Mouse (Mus musculus): Measurements from ENCODE around the gene Runx1.

The Runx1 gene

DNA sequence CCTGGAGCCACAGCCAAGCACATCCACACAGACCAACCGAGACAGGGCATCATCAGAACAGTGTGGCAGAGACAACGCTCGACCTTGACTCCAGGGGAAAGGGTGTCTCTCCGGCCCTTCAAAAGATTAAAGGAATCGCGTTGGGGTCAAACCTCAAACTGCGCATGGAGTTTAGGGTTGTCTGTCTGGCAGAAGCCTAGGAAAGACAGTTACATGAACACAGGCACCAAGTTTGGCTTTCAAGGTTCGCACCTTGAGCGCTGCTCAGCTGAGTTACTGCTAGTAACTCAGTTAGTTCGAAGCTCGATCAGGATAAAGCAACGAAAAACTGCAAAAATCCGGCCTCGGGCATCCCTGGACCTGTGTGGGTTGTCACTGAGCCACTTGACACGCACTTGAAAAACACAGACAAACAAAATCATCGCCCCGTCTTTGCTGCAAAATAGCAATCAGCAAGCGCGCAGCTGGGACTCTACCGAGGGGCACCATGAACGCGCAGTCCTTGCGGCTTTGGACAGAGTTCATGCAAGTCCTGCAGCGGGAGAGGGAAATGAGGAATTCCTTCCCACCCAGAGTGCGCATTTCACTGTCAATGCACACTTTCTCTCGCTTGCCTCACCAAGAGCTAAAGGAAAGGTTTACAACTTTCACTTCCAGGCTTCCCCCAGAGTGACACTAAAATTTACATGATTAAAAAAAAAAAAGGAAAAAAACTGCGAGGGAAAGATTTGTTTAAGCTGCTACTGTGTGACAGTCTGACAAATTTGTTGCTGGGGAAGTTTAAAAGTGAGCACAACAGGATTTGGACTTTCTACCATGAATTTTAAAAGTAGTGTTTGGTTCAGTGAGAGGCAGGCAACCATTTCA, 126.2 kb downstream of the Runx1 start:
- DNase-seq (ENCODE audit: low spot score in 2 of 2): no peak

DNA sequence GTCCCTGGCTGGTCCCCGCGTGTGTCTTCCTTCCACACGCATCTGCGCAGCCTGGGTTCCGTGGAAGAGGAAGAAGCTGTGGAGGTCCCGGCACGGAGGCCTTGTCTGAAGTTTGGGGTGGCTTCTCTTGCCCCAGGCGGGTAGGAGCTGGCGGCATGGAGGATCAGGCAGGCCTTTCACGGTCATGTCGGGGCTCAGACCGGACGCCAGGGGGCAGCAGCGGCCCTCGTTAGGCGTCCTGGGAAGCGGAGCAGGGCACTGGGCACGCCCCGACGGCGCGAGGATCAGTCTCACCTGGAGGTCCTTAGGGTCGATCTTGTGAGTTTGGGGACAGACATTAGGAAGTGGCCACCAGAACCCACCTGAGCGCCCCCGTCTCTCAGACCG, 127.3 kb downstream of the Runx1 start:
- peak; percentile 94 to 99 for DNase-seq (ENCODE audit: low spot score in 2 of 2)

DNA sequence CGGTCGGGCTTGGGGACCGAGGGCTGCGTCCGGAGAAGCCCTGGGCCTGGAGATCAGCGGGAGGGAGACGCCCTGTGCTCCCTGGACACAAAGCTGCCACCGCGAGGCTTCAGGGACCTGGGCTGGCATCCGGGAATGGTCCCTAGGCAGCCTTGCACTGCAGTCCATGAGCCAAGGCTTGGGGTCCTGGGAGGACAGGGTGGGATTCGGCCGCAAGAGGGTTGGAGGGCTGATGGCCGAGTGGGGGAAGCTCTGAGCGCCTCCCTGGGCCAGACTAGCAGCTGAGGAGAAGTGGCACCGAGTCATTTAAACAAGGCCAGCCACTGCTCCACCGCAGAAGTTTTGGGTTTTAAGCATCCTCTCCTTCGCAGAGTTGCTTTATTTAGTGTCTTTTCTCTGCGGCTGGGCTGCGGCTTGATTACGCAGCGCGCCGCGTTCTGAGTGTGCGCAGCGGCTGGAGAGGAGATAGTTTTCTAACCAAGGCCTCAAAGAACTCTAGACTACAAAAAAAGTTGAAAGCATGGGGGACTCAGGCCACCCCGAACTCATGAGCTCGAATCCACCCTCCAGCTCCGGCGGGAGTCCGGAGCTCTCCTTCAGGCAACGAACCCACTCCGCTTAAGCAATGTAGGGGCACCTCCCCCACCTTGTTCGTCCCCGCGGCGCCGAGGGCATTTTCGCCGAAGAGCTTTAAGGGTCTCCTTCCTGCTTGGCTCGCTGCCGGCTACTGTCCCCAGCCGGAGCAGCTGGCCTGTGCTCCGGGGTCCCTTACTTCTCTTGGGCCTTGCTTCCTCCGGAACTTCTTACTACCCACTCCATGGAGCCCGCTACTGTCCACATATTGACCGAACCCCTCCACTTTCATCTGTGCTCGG, 128.0 kb downstream of the Runx1 start:
- DNase-seq (ENCODE audit: low spot score in 2 of 2): peak; percentile 48 to 62

DNA sequence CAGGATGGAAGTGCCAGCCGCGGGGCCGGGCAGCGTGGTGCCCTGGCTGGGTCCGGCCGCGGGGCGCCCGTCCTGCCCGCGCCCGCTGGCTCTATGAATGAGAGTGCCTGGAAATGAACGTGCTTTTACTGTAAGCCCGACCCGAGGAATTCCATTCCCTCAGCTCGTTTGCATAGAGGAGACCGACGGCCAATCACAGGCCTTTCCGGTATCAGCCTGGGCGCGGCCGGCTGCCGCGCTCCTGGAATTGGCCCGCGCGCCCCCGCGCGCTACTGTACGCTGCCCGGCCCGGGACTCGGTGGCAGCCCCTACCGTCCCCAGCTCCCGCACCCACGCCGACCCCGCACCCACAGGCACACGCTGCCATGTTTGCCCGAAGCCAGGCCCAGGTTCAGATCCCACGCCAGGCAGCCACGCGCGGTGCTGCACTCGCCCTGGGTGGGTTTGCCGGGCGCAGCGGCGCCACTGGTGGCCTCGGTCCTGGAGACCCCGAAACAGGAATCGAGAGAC, 128.7 kb downstream of the Runx1 start:
- peak; percentile 68 to 74 for DNase-seq (ENCODE audit: low spot score in 2 of 2)

DNA sequence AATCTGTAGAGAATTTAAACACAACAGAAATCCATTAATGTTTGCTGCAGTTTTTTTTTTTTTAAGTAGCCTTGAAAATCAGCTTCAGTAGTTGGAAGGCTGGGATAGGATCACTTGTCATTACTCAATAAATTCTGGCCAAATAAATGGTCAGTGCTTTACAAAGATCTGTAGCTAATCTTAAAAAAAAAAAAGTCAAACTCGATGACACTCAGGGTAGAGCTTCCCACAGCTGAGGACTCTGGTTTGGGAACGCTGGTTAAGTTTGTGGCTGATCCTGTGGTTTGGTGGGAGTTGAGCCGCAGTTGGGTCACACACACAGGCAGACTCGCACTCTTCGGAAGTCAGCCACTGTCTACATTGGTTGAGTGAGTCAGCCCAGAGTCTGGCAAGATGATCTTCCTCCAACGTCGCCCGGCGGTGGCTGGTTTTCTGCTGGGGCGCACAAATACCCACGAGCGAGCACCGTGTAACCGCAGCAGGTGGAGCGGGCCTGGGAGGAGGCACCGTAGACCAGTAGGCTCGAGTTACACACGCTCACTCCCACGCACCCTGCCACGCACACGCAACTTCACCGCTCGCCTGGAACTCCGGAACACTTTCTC, 129.4 kb downstream of the Runx1 start:
- DNase-seq (ENCODE audit: low spot score in 2 of 2): peak; percentile 68 to 71

DNA sequence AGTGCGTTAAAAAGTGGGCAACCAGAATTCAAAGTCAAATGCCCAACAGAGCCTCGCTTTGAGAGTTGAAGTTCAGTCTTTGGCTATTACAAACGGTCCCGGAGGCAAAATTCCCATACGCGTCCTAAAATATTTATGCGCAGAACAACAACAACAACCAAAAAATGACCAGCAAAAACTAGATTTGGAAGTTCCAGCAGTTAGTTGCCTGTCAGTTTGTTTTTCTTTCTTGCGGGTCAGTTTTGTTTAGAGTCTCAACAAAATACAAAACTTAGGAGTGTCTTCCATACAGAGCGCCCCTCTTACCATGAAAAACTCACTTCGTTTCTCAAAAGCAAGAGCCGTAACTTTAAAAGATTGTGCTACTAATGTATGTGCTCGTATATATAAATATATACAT, 130.0 kb downstream of the Runx1 start:
- no peak for DNase-seq (ENCODE audit: low spot score in 2 of 2)

DNA sequence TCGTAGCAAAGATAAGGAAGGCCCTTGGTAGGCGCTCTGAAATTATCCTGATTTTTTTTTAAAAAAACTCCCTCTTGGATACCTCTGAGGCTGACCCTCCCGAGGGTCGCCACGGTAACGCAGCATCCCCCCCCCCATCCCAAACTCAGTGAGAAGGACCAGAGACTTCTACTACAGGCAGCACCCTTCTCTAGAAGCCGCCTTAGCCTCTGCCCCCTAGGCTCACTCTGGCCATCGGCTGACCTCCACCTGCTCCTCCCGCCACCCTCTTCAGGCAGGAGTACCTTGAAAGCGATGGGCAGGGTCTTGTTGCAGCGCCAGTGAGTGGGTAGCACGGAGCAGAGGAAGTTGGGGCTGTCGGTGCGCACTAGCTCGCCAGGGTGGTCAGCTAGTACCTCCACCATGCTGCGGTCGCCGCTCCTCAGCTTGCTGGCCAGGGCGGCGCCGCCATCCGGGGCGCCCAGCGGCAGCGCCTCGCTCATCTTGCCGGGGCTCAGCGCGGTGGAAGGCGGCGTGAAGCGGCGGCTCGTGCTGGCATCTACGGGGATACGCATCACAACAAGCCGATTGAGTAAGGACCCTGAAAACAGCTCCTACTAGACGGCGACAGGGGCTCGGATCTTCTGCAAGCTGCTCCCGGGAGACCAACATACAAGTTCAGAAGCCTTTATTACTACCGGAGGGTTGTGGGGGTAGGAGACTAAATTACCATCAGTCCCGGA, 130.6 kb downstream of the Runx1 start:
- peak in 1 of 2 experiments; percentile 39 for DNase-seq (ENCODE audit: low spot score in 2 of 2)

DNA sequence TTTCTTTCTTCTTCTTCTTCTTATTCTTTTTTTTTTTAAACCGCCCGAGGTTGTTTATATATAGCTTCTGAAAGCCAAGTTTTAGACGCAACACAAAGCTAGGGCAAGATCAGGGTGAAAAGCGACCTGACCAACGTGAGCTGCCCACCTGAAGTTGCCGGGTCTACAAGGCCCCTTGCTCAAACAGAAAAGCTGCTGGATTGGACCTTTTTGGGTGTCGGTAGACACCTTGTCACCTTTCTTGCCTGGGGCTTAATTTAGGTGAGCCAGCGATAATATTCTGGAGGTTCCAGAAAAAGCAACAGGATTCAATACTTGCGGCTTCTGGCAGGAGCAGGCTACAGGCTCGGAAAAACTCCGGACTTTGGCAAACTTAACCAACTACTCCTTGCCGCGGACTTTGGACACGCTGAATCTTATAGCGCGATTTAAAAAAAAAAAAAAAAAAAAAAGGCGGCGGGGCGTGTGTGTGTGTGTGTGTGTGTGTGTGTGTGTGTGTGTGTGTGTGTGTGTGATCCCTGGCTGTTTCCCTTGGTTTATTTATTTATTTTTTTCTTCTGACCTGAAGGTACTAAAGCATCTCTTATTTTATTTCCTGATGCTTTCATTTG, 131.3 kb downstream of the Runx1 start:
- DNase-seq (ENCODE audit: low spot score in 2 of 2): no peak

DNA sequence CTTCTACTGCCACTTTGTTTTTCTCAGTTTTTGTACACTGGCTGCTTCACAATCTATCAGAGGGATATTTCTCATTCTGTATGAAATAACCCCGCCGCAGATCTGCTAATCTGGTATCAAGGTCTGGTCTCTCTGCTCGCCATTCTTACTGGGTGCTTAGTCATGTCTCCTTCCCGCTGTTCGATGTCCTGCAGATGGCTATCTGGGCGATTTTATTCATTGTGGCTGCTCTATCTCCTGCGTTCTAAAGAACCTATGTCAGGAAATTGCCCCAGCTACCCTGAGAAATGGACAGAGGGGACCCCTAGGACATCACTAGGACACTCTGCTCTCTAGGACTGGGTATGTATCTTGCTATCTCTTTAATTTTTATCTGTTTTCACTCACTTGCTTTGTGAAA, 135.2 kb downstream of the Runx1 start:
- DNase-seq (ENCODE audit: low spot score in 2 of 2): no peak

DNA sequence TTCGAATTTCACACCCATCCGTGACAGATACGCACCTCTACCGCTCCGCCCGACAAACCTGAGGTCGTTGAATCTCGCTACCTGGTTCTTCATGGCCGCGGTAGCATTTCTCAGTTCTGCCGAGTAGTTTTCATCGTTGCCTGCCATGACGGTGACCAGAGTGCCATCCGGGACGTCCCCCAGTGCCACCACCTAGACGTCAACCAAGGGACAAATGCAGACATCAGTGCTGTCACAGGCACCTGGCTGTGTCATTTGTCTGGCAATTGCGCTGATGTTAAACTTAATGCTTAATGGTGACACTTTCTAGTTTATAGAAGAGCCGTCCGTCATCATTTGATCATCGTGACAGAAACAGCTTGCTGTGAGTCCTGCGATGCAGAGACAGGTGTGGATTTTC, 137.0 kb downstream of the Runx1 start:
- DNase-seq (ENCODE audit: low spot score in 2 of 2): no peak

DNA sequence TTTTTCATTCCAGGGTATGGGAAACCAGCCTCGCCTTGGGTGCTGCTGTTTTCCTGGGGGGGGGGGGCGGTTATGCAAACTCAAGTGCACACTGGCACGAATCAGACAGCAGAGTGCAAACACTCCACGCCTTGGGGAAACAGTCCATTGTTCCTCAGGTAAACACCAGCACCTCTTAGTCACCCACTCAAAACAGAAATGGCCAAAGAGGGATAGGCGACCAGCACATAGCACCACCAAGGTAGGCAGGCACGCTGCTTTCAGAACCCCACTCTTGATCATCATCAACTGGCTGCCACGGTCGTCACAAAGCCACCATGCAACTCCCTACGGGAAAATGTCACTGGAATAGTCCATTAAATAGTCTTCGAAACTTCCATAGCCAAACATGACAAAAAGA, 139.0 kb downstream of the Runx1 start:
- no peak for DNase-seq (ENCODE audit: low spot score in 2 of 2)

DNA sequence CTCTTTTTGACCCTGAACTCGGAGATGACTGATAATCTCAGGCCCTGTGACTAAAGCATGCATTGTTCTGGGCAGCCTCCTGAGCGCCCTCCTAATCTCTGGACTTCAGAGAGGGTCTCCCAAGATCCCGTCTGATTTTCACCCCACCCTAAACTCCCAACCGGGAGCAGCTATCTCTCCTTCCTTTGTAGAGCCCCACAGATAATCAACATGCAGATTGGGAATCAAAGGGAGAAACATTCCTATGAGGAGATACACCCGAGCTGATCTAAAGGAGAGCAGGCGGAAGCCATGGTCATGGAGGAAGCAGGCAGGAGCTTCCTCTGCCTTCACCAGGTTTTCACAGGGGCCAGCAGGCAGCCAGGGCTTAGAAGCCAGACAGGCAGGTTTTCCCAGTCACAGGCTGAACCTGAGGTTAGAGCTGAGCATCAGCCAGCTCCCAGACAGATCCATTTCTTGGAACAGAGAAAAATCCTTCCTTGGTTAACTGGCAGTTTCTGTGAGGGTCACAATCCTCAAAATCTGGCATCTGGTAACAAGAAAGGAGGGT, 140.1 kb downstream of the Runx1 start:
- no peak for DNase-seq (ENCODE audit: low spot score in 2 of 2)

DNA sequence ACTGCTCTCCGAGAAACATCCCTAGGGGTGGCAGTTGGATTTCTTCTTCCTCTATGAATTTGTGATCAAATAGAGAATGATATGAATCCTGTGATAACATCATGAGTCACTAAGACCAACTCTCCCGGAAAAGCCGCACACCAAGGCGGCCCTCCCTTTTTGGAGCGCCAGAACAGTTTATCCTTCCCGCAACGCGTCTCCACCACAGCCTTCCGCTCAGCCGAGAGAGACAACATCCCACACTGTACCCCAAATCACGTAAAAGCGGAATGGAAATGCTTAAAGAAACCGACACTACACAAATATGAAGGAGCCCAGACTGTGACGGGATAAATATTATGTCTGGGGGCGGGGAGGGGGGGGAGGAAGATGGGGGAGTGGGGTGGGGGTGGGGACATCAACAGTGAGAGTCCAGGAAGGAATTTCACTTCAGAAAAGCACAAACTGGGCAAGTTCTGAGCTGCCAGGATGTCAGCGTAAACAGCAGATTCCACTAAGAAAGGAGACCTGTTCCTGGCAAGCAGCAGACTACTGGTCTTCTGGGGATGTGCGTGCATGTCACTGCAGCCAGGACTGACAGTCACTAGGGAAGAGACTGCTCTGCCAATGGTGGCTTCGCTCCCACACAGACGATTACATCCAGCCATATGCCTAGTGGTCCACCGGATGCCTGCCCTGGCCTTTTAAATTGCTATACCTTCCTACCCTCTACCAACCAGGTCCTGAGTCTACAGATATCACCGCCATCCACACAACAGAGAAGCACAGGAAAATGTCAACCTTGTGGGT, 141.3 kb downstream of the Runx1 start:
- DNase-seq (ENCODE audit: low spot score in 2 of 2): no peak

DNA sequence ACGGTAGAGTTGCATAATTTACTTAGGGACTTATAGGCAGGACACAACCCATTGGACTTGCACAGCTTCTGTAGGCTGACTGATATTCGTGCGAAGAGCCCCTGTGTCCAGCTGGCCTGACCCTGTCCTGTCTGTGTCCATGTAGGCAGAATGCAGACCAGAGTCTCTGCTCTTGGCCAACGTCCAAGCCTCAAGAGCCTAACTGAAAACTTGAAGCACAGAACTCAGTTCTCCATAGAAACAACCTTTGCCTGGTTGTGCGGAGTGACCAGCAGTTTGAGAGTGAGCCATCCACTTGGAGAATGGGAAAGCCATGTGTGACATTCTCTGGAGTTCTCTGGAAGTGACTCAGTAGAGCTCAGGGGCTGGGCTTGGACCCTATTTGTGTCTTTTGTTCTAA, 149.3 kb downstream of the Runx1 start:
- no peak for DNase-seq (ENCODE audit: low spot score in 2 of 2)

DNA sequence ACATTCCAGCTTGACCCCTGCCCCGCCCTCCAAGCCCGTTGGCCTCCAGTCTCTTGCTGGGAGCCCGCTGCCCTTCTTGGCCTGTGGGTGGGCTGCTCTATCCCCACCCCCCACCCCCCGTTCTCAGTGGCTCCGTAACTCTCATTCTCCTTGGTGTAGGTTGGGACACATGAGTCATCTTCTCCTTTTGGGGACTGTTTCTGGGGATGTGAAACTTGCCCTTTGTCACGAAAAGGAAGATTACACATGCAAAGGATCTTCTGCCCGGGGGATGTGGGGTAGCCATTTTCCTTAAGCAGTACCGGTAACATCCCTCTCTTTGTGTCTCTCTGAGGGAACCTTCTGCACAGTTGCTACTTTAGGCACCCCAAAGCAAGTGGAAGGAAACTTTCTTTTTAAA, 150.3 kb downstream of the Runx1 start:
- DNase-seq (ENCODE audit: low spot score in 2 of 2): no peak

DNA sequence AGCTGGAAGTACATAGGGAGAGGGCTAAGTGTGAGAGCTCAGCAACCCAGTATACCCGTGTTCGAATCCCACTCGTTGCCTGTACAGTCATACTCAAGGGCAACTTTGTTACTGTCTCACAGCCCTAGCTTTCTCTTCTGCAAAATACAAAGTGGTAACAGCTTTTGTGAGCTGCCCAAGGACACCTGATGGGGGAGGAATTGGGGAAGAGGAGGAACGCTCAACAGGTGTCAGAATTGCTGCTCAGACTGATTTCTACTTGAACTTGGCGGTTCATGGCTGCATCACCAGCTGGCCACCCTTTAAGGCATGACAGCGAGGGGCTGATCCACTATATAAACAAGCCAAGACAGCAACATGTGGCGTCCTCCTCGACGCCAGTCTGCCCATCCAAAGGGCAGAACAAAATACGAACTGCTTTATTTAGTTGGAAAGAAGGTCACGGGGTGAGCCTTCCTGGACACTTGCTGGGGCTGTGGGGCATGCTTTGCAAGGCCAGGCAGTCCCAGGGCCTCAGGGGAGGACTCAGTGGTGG, 151.0 kb downstream of the Runx1 start:
- no peak for DNase-seq (ENCODE audit: low spot score in 2 of 2)

DNA sequence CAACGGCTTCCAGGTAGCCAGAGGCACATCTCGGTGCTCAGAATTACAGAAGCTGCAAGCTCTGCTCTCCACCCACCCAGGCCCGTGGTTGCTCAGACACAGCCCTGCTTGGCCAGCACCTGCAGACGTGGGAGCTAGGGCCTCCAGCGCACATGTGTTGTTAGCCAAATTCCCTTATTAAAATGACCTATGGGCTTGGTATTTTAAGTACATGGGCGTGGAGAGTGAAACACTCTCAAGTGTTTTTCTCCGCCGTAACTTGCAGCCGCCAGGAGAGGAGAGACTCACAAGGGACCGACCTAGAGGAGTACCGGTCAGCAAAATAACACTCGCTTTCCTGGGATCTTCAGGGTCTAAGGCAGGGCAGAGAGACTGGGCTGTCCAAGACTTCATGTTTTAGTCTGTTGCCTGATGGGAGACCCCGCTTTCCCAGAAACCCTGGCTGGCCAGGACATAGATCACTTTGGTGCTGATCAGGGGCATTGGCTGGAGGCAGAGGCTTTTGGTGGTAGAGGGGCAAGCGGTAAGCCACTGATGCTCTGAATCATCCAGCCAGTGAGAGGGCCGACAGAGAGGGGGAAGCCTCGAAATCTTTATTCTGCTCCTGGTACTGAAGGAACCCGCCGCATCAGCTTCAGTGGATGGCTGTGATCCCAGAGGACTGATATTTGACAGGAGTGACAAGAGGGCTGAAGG, 151.7 kb downstream of the Runx1 start:
- no peak for DNase-seq (ENCODE audit: low spot score in 2 of 2)

DNA sequence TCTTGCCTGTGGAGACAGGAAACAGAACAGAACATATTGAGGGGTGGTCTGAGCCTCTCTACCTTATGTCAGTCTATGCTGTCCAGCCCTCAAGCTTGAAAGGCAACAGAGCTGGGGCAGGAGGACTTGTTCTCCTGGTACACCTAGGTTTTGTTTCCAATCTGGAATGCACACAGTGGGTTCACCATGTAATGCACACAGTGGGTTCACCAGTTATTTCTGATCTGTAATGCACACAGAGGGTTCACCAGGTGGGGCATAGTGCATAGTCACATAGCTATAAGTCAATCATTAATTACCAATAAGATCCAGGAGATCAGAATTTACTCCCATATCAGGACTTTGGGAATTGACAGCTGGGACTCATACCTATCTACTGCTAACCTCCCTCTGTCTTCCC, 157.1 kb downstream of the Runx1 start:
- no peak for DNase-seq (ENCODE audit: low spot score in 2 of 2)

DNA sequence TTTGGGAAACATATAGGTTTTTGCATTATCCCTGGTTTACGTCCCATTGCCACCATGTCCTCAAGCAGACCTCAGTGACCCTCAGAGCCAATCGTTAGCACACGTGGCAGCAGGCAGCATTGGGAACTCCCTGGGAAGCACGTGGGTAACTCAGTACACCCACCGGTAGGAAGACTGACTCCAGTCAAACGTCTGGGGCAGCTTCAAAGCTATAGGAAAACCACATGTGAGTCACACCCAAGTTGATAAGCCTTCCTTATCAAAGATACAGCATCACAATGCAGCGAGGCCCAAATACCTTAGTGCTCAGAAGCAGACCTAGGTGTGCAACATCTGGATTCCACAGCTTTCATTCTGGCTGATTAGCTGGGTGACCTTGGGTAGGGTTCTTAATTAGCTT, 164.2 kb downstream of the Runx1 start:
- no peak for DNase-seq (ENCODE audit: low spot score in 2 of 2)

Measured in thymus, postnatal 10 days (tissue).